Mouse (Mus musculus) bone marrow, adult 2 months (tissue): ENCODE measurements at regions not wholly inside any gene's neighbourhood (a gene's known extent, or its start where the extent isn't known, plus 50 kb on each side); places are given as distances from the start of the nearest gene placed in this dataset.

Experiments used
- CTCF ChIP-seq: fragments of 200-500 bp; IDR thresholded peaks from 2 replicates; pipeline ENCODE4 v1.5.1; 2011; ENCODE audit warnings: low read length, control low read depth; ENCODE audit not compliant: control insufficient read depth, insufficient read depth
- POLR2A ChIP-seq: fragments of 200-500 bp; IDR thresholded peaks from 2 replicates; pipeline ENCODE4 v1.6.1; 2011; ENCODE audit warnings: low read depth, mild to moderate bottlenecking, control low read depth, low read length, borderline replicate concordance; ENCODE audit not compliant: control insufficient read depth

- TF ChIP-seq CTCF (no peak), POLR2A (no peak)
These were observed 74.8 kb upstream of the Tle3 start for GRCm38 (mm10) chr9:61297385-61297784.
